ENCODE assay signal across 27 mouse cellular contexts in genomic region chr8:120758005-120758404, GRCm38 (mm10). TPM values are rescaled to one million over a fixed set of nuclear protein-coding genes. Genes with fewer than 3 reads are reported as not detected.
DNase-seq lines count a peak whose midpoint lies in the region; ATAC-seq and TF ChIP-seq lines count a peak whose summit lies in the region.
"Had no signal": no experiment of that assay in that cellular context is flagged by ENCODE, and none has a peak within 500 bp of the region (broad histone marks: within the 10 kb centered on the region; RNA-seq: fewer than 3 reads in every experiment).

No protein-coding gene starts in this region.

- H3K9me3 ChIP-seq in forebrain, embryonic 10.5 days = no peaks in the 10 kb centered on the region
- H3K9me3 ChIP-seq in forebrain, embryonic 12.5 days = no peaks in the 10 kb centered on the region
- H3K9me3 ChIP-seq in midbrain, embryonic 10.5 days (replicated peaks) = no peaks in the 10 kb centered on the region
- H3K9me3 ChIP-seq in midbrain, postnatal 0 days (ENCODE audit: low read length) = no peaks in the 10 kb centered on the region
- H3K9me3 ChIP-seq: embryonic facial prominence, embryonic 13.5 days; embryonic facial prominence, embryonic 15.5 days had no signal

- no peak overlapping the region for H3K4me3 ChIP-seq in forebrain, embryonic 10.5 days
- H3K4me3 ChIP-seq in forebrain, embryonic 12.5 days (replicated peaks) = no peak overlapping the region
- no peak overlapping the region for H3K4me3 ChIP-seq in midbrain, embryonic 10.5 days
- no peak overlapping the region for H3K4me3 ChIP-seq in midbrain, postnatal 0 days (ENCODE audit: low read depth, low read length)
- H3K4me3 ChIP-seq: embryonic facial prominence, embryonic 13.5 days; embryonic facial prominence, embryonic 15.5 days; erythroblast, embryonic 14.5 days had no signal

- 0 out of 2 replicates have a peak overlapping the region, but pooled peaks have one; percentile 16 for H3K27ac ChIP-seq in forebrain, embryonic 10.5 days
- no peak overlapping the region for H3K27ac ChIP-seq in forebrain, embryonic 12.5 days
- peak overlapping the region; percentile 13; the same call in 1 of the 2 replicates for H3K27ac ChIP-seq in midbrain, embryonic 10.5 days (replicated peaks)
- no peak overlapping the region for H3K27ac ChIP-seq in midbrain, postnatal 0 days (ENCODE audit: low read depth, low read length)
- H3K27ac ChIP-seq: embryonic facial prominence, embryonic 13.5 days; embryonic facial prominence, embryonic 15.5 days had no signal

- H3K4me2 ChIP-seq in forebrain, embryonic 12.5 days = no peak overlapping the region
- H3K4me2 ChIP-seq in midbrain, postnatal 0 days (ENCODE audit: low read depth, low read length, poor library complexity, severe bottlenecking) = no peak overlapping the region
- H3K4me2 ChIP-seq: embryonic facial prominence, embryonic 13.5 days; embryonic facial prominence, embryonic 15.5 days had no signal

- ATAC-seq in forebrain, embryonic 12.5 days (ENCODE audit: low FRiP score) = no peak
- no peak for ATAC-seq in midbrain, postnatal 0 days (ENCODE audit: low FRiP score)
- ATAC-seq: activated CD4-positive, CD25-positive, alpha-beta regulatory T cell, adult 4 months; CD4-positive, CD25-positive, alpha-beta regulatory T cell, adult 4 months; forebrain, embryonic 14.5 days; forebrain, embryonic 16.5 days; Patski had no signal

- peaks cover 30% of the 10 kb centered on the region for H3K27me3 ChIP-seq in forebrain, embryonic 10.5 days (ENCODE audit: poor library complexity, severe bottlenecking)
- H3K27me3 ChIP-seq in forebrain, embryonic 12.5 days = peaks cover 11% of the 10 kb centered on the region; the same call in 1 of the 2 replicates
- H3K27me3 ChIP-seq in midbrain, embryonic 10.5 days (ENCODE audit: low read depth, poor library complexity, severe bottlenecking) = peaks cover 17% of the 10 kb centered on the region; the same call in 1 of the 2 replicates
- H3K27me3 ChIP-seq in midbrain, postnatal 0 days (ENCODE audit: insufficient read depth, low read length) = no peaks in the 10 kb centered on the region; the same call in 1 of the 2 replicates
- H3K27me3 ChIP-seq: CH12.LX; embryonic facial prominence, embryonic 13.5 days had no signal

- no peaks in the 10 kb centered on the region for H3K36me3 ChIP-seq in forebrain, embryonic 10.5 days (replicated peaks)
- H3K36me3 ChIP-seq in forebrain, embryonic 12.5 days (replicated peaks) = no peaks in the 10 kb centered on the region
- H3K36me3 ChIP-seq in midbrain, embryonic 10.5 days = no peaks in the 10 kb centered on the region
- no peaks in the 10 kb centered on the region for H3K36me3 ChIP-seq in midbrain, postnatal 0 days (ENCODE audit: insufficient read depth, low read length)
- H3K36me3 ChIP-seq: embryonic facial prominence, embryonic 13.5 days; embryonic facial prominence, embryonic 15.5 days; G1E had no signal

- TF ChIP-seq CTCF in midbrain, postnatal 0 days (IDR thresholded peaks at IDR 0.05) = no peak

- 50% methylated on average over 4 of the region's 4 CpGs for WGBS in forebrain, embryonic 10.5 days
- WGBS in forebrain, embryonic 12.5 days = 37% methylated on average over 4 of the region's 4 CpGs
- WGBS in midbrain, embryonic 10.5 days = 59% methylated on average over 4 of the region's 4 CpGs
- WGBS in midbrain, postnatal 0 days = 42% methylated on average over 4 of the region's 4 CpGs

- DNase-seq in forebrain, embryonic 10.5 days (ENCODE audit: extremely low spot score, low spot score) = no peak
- no peak for DNase-seq in midbrain, embryonic 10.5 days (ENCODE audit: low spot score)
- DNase-seq in midbrain, postnatal 0 days (ENCODE audit: low spot score) = no peak
- peak; percentile 69 to 72 for DNase-seq in spleen, postnatal 36 days (ENCODE audit: low spot score in 2 of 2)
- DNase-seq in spleen, adult 12 weeks (ENCODE audit: low spot score) = no peak
- DNase-seq in kidney, adult 18-20 months = no peak
- DNase-seq: adrenal gland, adult 8-10 months; adrenal gland, postnatal 14 days; adrenal gland, postnatal 36 days; cerebellum, adult 11 months; cerebellum, adult 18-20 months; cerebellum, adult 8-10 months; cerebellum, adult 9-11 months; cerebellum, postnatal 14 days; cerebellum, postnatal 36 days; embryo, embryonic 11 days had no signal

- no peak overlapping the region for H3K9ac ChIP-seq in forebrain, embryonic 12.5 days
- H3K9ac ChIP-seq in midbrain, postnatal 0 days (replicated peaks; ENCODE audit: low read length, poor library complexity, severe bottlenecking) = no peak overlapping the region
- H3K9ac ChIP-seq: embryonic facial prominence, embryonic 13.5 days; embryonic facial prominence, embryonic 15.5 days had no signal

- H3K4me1 ChIP-seq in forebrain, embryonic 10.5 days = peaks cover 29% of the 10 kb centered on the region
- peaks cover 6% of the 10 kb centered on the region; the same call in 1 of the 2 replicates for H3K4me1 ChIP-seq in forebrain, embryonic 12.5 days
- peaks cover 27% of the 10 kb centered on the region for H3K4me1 ChIP-seq in midbrain, embryonic 10.5 days
- no peaks in the 10 kb centered on the region for H3K4me1 ChIP-seq in midbrain, postnatal 0 days (ENCODE audit: insufficient read depth, low read length)
- H3K4me1 ChIP-seq: embryonic facial prominence, embryonic 15.5 days had no signal

RNA-seq across cellular contexts. Expression of gene Irf8, which starts 21.8 kb away (rescaled TPM):
- polyA plus RNA-seq in forebrain, embryonic 10.5 days (2016; fragmentation: Nextera tagmentation; extraction: Ambion mirVana) = 4.5 and 5.0 TPM in 2 replicates
- polyA plus RNA-seq in forebrain, embryonic 12.5 days (2016; fragmentation: Nextera tagmentation; extraction: Ambion mirVana) = 2.8 and 3.1 TPM in 2 replicates
- 6.9 and 7.6 TPM in 2 replicates for polyA plus RNA-seq in midbrain, embryonic 10.5 days (2016; fragmentation: Nextera tagmentation; extraction: Ambion mirVana)
- total RNA-seq in midbrain, postnatal 0 days (2014; rRNA removed) = 3.2 and 3.5 TPM in 2 replicates
- polyA plus RNA-seq in midbrain, postnatal 0 days (2015; fragmentation: Nextera tagmentation; extraction: Ambion mirVana) = 5.0 and 5.7 TPM in 2 replicates

Comparison
In these comparisons a context has a peak if more than half of its experiments do, and no peak if none do; other contexts are left out.
1. DNase-seq: peak in spleen, postnatal 36 days (2 of 2); none in forebrain, embryonic 10.5 days (single experiment), midbrain, embryonic 10.5 days (single experiment), midbrain, postnatal 0 days (single experiment), spleen, adult 12 weeks (single experiment) and kidney, adult 18-20 months (single experiment).
2. H3K27ac ChIP-seq: peak in forebrain, embryonic 10.5 days (single experiment) and midbrain, embryonic 10.5 days (single experiment); none in forebrain, embryonic 12.5 days (single experiment) and midbrain, postnatal 0 days (single experiment).